Mouse (Mus musculus): ENCODE measurements around the gene Osbp.

Osbp gene

DNA sequence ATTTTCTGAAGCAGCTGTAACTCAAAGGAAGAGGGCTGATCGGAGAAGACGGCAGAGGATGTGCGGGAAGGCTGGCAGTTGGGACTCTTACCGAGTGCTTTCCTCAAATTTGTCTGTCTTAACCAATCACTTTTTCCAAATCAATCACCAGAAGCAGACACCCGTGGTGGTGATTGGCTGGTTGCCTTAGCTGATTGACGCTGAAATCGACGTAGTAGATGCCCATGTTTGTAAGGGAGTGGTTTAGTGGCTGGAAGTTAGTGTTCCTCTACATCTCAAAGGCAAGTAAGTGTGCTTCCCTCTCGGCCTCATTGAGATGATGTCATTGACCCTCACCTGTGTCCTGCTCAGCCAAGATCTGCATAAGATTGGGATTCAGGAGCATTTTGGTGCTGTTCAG, 26.3 kb downstream of the Osbp start:
- no peak for DNase-seq

DNA sequence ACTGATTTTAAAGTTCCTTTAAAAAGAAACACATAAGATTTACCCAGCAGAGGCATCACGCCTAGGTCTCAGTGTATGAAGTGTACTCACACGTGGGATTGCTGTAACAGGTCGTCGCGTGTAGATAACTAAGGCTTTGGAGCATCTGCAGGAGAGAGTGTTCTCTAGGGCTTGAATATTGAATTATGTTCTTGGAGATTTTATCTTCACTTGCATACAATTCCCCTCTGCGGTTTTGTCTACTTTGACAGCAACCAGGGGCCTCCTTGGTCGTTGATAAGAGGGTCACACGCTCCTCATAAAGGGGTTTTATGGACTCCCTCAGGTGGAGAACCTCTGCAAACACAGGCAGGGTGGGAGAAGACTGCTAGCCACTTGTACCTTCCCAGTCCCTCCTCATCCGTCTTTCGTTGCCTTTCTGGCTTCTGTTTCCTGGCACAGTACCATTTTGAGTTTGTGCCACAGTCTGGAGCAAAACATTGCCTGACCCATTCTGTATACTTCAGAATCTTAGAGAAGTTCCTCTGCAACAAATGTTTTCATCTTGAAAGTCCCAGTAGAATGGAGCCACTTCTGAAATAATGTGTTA, 26.8 kb downstream of the Osbp start:
- DNase-seq, result no peak

DNA sequence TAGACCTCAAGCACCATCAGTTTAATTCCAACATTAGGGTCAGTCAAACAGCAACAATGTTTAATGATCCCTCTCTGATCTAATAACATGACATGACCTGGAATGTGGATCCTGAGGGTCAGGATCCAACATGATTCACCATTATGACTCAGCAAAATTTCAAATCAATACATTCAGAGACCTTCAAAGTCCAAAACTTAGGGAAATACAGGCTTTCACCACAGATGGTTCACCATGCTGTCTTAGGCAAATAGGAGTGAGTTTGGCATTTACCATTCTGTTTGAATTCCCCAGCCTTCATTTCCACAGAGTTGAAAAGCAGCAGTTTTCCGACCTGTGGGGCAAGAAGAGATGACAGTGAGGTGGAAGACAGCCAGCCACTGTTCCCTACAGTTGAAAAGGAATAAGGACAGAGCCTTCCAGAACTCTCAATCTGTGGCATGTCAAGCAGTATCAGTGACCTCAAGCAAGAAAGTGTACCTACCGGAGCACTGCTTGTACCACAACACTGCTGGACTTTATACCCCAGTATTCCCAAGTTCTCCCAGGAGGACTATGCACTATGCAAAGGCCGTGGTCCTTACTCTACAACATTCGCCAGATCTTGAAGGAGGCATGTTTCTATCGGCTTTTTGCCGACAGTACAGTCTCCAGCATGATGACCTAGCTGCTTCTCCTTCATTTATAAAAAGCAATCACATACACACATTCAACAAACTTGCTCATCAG, 29.1 kb downstream of the Osbp start:
- DNase-seq, result no peak

DNA sequence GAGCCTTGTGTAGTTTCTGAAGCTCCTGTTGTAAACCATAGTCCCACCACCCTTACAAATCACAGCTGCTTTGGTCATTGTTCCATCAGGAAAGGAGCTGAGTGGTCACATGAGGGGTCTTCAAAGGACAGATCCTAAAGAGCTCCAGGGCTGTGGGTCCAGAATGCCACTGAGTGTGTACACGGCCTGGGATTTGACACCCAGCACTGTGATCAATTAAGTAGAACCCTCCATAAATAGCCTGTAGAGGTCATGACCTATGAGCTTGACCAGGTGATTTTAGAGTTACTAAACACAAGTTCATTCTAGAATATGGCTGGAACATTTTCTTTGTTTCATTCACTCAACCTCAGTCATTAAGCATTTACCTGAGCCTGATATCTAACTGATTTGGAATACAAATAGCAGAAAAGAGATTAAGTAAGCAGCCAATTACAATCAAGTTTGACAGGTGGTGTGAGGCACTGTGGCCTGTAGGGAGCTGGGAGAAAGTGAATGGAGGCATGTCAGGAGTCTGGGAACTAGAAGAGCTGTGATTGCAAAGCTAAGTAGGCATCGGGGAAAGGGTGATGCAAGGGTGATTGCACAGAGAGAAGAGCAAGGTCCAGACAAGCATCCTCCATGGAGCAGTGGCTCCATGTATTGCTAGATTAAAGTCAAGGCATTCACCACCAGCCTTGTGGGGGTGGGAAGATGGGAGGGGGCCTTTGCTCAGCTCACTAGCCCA, 30.1 kb downstream of the Osbp start:
- no peak for DNase-seq

DNA sequence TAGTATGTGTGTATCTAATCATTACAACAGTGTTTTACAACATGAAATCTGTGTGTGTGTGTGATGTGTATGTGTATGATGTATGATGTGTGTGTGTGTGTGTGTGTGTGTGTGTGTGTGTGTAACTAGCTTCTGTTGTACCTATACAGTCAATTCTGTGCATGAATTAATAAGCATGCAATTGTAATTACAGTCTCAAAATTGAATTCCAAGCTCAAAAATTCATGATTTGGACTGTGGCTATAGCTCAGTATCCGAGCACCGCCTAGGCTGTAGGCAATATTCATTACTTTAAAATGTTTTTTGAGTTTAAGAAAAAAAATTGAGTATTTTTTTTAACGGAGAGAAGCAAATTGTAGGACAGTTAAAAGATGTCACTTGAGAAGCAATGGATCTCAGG, 35.9 kb downstream of the Osbp start:
- DNase-seq, result no peak

DNA sequence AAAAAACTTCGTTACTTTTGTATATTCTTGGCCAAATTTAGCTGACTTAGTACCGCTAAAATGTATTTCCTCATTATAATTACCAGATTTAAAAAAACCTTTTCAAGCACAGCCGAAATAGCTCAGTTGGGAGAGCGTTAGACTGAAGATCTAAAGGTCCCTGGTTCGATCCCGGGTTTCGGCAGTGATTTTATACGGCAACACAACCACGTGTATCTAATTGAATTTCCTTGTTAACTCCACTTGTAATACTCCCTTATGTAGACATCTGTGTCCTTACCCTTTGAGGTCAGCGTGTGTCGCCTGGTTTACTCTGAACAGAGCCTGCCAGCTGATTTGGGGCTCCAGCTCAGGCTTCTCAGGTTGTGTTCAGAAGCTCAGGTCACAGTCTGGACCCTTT, 36.4 kb downstream of the Osbp start:
- DNase-seq, result peak; percentile 60

DNA sequence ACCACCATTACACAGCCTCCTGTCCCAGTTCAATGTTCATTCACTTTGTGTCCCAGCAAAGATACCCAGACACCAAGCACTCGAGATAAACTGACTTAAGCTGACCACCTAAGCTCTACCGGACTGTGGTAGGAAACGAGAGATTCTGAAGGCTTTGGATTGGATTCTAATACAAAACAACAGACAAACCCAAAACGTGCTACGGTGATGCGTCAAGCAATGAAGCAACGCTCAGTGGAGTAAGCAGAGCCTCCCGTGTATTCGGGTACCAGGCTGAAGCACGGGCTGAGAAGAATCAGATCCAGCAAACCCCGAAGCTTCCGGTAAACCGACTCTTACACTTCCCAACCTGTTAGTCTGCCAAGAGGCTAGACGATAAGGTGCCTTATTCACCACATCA, 37.0 kb downstream of the Osbp start:
- DNase-seq, result no peak

DNA sequence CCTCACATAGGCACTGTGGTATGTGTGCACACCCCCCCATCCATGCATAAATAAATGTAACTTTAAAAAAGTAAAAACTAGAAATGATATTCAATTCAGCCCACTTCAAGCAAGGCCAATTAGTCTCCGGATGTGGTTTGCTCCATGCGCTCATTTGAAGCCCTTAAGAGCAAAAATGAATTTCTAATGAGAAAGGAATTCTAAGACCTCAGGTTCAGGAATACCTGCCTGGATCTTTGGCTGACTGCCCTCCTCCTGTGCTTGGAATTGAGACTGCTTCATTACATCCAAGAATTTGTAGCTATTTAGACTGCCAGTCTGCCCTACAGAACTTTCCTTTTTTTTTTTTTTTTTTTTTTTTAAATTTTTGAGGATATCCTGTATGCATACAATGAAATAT, 37.8 kb downstream of the Osbp start:
- no peak for DNase-seq

DNA sequence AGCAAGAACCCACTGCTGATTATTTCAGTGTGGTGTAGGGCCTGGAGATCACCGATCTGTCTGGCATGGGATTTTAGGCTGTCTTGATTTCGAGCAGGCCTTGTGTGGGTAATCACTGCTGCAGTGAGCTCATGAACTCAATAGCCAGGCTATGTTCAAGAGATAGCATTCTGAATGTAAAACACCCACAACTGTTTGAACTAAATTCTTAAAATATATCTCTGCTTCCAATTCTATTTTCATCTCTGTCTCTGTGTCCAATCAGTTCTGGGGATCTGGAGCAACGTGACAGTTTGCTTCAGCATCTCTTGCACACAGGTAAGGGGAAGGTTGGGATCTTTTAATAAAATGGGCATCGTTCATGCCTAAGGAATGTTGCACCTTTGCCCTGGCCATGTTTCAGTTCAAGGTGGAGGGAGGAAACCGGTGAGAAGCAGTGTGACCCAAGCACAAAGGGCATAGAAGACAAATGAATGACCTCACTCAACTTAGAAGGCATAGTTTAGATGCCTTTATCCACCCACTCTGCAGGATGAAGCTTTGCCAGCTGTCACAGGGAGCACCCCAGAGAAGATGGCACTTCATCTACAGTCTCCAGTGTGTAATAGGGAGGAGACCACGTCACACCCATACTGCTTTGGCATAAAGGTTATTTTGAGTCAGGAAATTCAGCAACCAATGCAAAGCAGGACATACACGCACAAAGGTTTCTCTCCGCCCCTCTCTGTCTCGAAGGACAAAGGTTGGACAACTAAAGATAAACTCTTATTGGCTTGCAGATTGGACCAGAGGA, 38.7 kb downstream of the Osbp start:
- peak; percentile 36 for DNase-seq

DNA sequence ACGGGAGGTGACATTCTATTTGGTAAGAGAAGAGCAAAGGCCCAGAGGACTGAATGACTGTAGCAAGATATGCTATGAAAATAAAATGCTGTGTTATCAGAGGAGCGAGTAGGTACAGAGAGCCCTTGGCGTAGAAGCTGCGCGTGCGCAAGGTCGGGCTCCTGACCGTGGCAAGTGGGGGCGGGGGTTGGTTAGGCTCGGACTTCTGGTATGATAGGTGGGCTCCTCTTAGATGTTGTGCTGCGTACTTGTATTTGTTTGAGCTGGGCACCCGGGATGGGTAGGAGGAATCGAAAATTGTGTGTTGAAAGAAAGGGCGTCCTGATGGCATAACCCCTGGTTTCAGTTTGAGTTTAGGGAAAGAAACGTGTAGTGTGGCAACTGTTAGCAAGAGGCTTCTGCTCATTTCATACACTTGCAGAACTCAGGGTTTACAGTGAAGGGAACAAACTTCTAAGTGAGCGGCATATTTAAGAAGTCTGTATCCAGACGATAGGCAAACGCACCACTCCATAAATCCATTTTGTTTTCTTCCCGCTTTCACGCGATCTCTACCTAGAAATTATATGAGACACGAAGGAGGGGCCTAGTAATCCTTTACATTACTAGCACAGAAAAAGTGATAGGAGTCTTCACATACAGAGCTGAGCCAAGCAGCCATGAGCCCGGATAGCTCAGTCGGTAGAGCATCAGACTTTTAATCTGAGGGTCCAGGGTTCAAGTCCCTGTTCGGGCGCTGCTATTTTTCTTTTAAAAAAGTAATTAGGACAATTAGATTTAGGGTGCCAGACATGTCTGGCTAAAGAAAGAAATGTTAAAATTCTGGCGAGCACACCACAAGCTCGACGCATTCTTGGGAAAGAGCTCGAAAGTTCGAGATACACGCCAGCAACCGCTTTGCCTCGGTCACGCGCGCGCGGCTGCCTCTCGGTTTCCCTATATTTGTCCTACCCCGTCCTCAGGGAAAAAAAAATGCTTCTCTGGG, 39.9 kb downstream of the Osbp start:
- peak; percentile 89 for DNase-seq

DNA sequence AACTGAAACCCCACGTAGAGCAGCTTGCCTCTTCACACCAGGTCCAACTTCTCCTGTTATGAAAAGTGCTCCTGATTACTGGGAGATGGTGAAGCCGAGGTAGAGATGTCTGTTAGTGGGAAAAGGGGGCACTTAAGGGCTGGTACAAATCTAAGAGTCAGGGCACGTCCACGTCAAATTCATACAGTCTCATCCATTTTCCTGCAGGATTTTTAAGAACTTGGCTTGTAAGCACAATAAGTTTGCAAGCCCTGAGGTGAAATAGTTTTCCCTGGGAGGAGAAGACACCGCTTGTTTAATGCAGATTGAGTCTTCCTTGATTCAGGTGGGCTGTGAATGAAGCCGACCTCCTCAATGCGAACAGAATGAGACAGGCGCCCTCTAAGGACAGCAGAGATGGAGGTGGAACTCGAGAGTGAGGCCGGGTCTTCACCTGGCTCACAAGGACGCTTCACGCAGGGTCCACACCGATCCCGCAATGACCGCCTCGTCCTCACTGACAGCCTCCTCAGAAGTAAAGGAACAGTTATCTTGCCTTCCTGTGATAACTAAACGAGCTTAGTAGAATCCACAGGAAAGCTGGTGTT, 40.7 kb downstream of the Osbp start:
- peak; percentile 46 for DNase-seq

DNA sequence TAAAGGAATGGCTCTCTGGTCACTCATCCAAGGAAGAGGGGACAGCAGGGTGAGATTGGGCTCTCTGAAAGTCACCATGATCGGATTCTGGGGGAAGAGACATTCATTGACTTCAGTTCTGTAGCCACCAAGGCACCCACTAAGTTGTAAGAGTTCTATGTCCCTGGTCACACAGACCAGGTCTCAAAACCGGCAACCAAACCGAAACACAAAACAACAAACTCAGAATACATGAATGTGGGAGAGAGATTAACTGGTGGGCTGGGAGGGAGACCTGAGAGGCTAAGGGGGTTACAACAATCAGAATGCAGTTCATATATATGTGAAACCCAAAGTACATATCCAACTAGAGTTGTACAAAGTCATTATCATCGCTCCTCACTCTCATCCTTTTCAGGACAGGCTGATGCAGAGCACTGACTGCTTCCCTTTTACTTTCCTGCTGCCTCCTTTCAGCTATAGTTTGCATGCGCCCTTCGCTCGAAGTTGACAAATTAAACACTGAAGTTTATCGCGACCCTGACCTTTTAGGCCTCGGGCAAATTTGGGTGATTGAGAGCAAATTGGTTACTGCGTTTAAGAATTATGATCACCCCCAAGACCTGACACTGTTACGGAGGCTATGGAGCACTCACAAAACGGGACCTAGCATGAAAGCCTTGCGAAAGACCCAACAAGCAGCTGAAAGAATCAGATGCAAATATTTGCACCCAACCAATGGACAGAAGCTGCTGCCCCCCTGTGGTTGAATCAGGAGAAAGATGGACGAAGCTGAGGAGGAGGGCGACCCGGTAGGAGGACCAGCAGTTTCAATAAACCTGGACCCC, 41.6 kb downstream of the Osbp start:
- peak; percentile 23 for DNase-seq

DNA sequence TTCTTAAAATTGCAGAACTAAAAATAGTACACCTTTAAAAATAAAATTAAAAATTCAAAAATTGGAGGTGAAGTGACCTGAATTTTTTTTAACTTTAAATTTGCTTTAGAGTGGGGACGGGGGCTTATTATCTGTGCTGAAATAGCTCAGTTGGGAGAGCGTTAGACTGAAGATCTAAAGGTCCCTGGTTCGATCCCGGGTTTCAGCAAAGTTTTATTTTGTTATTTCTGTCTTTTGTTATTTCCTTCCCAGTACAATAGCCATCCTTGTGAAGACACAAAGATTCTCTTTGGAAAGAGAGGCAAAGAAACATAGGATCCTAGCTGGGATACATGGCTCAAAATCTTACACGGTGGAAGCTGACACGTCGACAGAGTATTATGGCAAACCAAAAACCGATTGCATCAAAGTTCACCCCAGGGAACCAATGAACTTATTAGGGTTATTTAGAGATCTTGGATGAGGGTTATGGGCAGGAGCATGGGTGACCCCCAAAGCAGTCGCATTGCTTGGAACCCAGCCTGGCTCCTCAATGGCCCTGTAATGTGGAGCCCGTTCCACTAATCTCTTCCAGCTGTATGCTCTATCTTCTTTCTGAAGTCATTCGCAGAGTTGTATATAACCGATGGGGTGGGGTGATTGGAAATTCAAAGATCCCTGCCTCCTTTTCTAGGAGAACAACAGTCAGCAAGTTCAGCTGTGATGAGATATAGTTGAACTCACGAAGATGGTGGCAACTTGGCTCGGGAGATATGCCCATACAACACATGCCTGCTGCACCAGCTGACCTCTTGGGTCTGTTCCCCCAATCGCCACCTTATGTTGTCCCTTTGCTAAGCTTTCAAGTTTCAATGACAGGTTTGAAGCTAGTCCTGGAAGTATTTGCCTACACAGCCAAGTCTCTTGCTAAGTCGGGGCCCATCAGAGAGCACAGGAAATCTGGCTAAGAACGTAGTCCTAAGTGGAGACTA, 43.0 kb downstream of the Osbp start:
- DNase-seq, result peak; percentile 26

DNA sequence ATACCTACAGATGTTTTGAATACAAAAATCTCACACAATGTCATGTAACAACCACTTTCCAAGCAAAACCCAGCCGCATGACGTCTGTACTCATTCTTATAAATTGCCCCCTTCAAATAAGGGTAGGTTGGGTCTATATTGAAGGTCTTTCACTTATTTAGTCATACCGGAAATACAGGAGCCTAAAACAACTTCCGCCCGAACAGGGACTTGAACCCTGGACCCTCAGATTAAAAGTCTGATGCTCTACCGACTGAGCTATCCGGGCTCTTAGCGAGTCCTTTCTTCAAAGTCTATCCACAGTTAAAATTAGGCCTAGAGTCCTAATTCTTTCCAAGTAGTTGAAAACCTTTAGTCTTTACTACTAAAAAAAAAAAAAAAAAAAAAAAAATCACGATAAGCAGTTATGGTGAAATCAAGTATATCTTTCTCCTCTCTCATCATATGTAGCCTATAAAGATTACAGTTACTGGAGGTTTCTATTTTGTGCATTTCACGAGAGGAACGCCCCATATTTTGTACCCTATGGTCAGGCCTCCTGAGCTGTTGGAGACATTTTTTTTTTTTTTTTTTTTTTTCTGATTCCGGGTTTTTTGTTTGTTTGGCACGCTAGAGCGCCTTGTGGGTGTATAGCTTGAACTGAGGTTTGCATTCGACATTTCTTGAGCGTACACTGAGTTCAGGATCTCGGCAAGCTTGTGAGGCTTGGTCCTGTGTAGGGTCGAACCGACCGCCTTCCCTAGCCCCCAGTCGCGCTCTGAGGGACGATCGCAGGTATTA, 44.0 kb downstream of the Osbp start:
- DNase-seq, result peak; percentile 72

DNA sequence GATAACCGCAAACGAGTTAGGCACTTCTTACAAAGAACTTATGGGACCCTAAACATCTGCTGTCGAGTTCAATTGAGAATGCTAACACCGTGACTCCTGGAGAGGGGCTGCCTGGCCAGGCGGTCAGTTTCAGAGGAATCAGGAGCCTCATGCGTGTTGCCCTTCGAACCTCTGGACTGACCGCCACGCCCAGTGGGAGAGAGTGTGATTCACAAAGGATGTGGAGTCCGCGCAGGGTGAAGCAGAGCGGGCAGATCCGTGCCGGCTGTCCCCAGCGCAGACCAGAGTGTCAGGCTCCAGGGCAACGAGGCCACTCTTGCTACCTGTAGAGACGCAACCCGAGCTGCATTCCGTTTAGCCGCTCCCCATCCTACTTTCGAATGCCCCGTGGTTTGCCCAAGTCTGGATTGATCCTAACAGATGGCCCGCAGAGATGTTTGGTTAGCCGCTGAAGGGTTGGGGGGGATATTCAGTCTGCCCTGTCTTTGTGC, 44.6 kb downstream of the Osbp start:
- peak; percentile 59 for DNase-seq

DNA sequence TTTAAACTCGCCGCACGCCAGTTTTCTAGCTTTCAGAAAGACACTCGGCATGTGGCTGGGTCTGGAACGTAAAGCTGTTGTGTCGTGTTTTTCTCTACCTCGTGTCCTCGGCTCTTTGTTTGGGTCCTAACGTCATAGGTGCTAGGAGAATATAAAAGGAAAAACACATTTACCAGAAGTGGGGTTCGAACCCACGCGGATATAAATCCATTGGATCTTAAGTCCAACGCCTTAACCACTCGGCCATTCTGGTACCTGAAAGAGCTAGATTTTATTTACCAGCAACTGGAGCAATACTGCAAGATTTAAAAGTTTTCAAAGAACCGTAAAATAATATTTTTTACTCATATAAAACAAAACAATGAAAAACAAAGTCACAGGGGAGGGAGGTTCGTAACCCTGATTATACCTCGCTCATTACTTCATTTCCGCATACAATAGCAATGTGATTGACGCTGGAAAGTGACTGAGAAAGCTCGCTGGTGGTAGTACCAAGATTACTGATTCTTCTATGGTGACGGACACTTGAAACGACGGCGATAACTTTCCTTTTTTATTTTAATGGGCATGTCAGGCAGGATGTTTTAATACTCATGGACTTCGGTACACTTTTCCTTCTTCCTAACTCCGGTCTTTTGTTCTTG, 45.3 kb downstream of the Osbp start:
- peak; percentile 85 for DNase-seq

DNA sequence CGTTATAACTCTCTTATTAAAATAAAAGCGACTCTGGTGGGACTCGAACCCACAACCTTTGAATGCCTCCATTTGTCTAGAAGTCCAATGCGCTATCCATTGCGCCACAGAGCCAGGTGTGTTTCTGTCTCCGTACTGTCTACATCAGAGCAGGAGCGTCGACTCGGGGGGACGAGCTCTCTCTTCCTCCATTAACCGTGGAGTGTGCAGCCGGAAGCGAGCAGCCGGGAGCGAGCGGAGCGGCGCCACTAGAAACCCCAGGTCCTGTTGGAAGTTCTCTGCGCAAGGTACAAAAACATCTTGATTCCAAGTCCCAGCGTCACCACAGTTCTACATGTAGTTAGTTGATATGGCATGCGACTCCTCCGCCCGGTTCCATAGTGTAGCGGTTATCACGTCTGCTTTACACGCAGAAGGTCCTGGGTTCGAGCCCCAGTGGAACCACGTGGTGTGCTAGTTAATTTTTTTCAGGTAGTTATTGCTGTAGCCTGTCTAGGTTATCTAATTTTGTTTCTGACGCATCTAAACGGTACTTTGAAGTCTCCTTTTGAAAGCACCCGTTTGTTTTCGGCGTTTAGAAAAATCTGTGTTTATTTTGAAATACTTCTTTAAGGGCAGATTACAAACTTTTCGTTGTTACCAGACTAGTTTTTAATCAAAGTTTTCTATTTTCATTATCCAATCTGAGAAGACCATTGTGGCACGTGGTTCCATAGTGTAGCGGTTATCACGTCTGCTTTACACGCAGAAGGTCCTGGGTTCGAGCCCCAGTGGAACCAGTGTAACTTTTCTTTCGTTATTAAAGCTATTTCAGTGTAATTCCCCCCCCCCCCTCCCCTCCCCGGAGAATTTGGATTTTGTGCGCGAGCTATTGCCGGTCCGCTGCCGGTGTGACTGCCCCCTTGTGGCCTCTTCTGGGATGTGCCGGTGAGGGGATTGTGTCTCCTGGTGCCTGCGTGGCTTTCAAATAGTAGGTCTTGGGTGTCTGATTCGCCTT, 46.1 kb downstream of the Osbp start:
- peak; percentile 88 for DNase-seq
